Mouse (Mus musculus) megakaryocyte, embryonic 14.5 days (primary cell): ENCODE data around the gene Gm20388.

Experiments used
- FLI1 ChIP-seq: IDR thresholded peaks from 2 replicates; pipeline ENCODE4 v1.6.1; 2012; ENCODE audit warnings: low read length, inconsistent platforms, mixed read lengths
- GATA1 ChIP-seq: IDR thresholded peaks from 3 replicates; pipeline ENCODE4 v1.6.1; 2012; ENCODE audit warnings: mixed read lengths, low read length, inconsistent platforms, borderline replicate concordance

- TF ChIP-seq GATA1 (no peak), FLI1 (no peak)
These were observed 2009.1 kb downstream of the Gm20388 start for GRCm38 (mm10) chr8:121919731-121920130.
